Comparison of ENCODE assay signal across 12 mouse cellular contexts in genomic region chr16:24495461-24495860, GRCm38 (mm10).
DNase-seq lines count a peak whose midpoint lies in the region; ATAC-seq lines count a peak whose summit lies in the region.
"Had no signal": no experiment of that assay in that cellular context is flagged by ENCODE, and none has a peak within 500 bp of the region (broad histone marks: within the 10 kb centered on the region; RNA-seq: fewer than 3 reads in every experiment).

No protein-coding gene starts in this region.

- H3K4me2 ChIP-seq in hindbrain, embryonic 16.5 days (ENCODE audit: low read length) = no peak overlapping the region
- H3K4me2 ChIP-seq in hindbrain, embryonic 11.5 days (replicated peaks; ENCODE audit: low read depth, low read length) = no peak overlapping the region
- H3K4me2 ChIP-seq in heart, embryonic 16.5 days (ENCODE audit: low read depth, low read length) = no peak overlapping the region
- no peak overlapping the region for H3K4me2 ChIP-seq in liver, embryonic 11.5 days

- WGBS in hindbrain, embryonic 16.5 days = 79% methylated on average over 4 of the region's 4 CpGs
- WGBS in hindbrain, embryonic 11.5 days = 83% methylated on average over 4 of the region's 4 CpGs
- 55% methylated on average over 4 of the region's 4 CpGs for WGBS in heart, embryonic 16.5 days
- WGBS in liver, embryonic 11.5 days = 81% methylated on average over 4 of the region's 4 CpGs

- 0 out of 2 replicates have a peak overlapping the region, but pooled peaks have one; percentile 2 for H3K27ac ChIP-seq in hindbrain, embryonic 16.5 days (ENCODE audit: low read depth, low read length)
- H3K27ac ChIP-seq in hindbrain, embryonic 11.5 days (ENCODE audit: low read depth, low read length) = no peak overlapping the region
- peak overlapping the region; percentile 84 for H3K27ac ChIP-seq in heart, embryonic 16.5 days (ENCODE audit: low read length)
- no peak overlapping the region for H3K27ac ChIP-seq in liver, embryonic 11.5 days (ENCODE audit: low read depth, low read length)
- H3K27ac ChIP-seq: hindbrain, postnatal 0 days had no signal

- H3K36me3 ChIP-seq in hindbrain, embryonic 16.5 days (ENCODE audit: control insufficient read depth, insufficient read depth, low read length) = no peaks in the 10 kb centered on the region
- H3K36me3 ChIP-seq in hindbrain, embryonic 11.5 days (ENCODE audit: control insufficient read depth, insufficient read depth, low read length) = no peaks in the 10 kb centered on the region
- H3K36me3 ChIP-seq in heart, embryonic 16.5 days (ENCODE audit: control insufficient read depth, insufficient read depth) = no peaks in the 10 kb centered on the region
- H3K36me3 ChIP-seq in liver, embryonic 11.5 days (ENCODE audit: control insufficient read depth, insufficient read depth, low read length) = no peaks in the 10 kb centered on the region

- peak; percentile 69 for DNase-seq in adrenal gland, adult 2 months
- DNase-seq in adrenal gland, postnatal 25 days = no peak
- no peak for DNase-seq in hindbrain, embryonic 11.5 days (ENCODE audit: low spot score)
- DNase-seq in Muller cell, postnatal 12 days (ENCODE audit: inconsistent ontology term) = peak; percentile 93
- DNase-seq in B cell, adult 2 months = no peak
- DNase-seq in liver, embryonic 11.5 days (ENCODE audit: low spot score) = no peak
- DNase-seq: kidney, postnatal 36 days; layer of hippocampus, postnatal 36 days; spleen, adult 18-20 months had no signal

- peaks cover 20% of the 10 kb centered on the region for H3K4me1 ChIP-seq in hindbrain, embryonic 16.5 days (ENCODE audit: control insufficient read depth, insufficient read depth, low read depth, low read length)
- no peaks in the 10 kb centered on the region for H3K4me1 ChIP-seq in hindbrain, embryonic 11.5 days (replicated peaks; ENCODE audit: control insufficient read depth, insufficient read depth, low read length)
- peaks cover 68% of the 10 kb centered on the region for H3K4me1 ChIP-seq in heart, embryonic 16.5 days (ENCODE audit: control insufficient read depth, insufficient read depth, low read length)
- H3K4me1 ChIP-seq in liver, embryonic 11.5 days (replicated peaks; ENCODE audit: control insufficient read depth, insufficient read depth, low read length) = peaks cover 2% of the 10 kb centered on the region

- H3K9ac ChIP-seq in hindbrain, embryonic 16.5 days (ENCODE audit: low read depth, low read length) = no peak overlapping the region
- no peak overlapping the region for H3K9ac ChIP-seq in hindbrain, embryonic 11.5 days (ENCODE audit: low read depth, low read length)
- H3K9ac ChIP-seq in heart, embryonic 16.5 days (ENCODE audit: low read length) = no peak overlapping the region
- H3K9ac ChIP-seq in liver, embryonic 11.5 days (ENCODE audit: low read depth, low read length) = no peak overlapping the region

- H3K9me3 ChIP-seq in hindbrain, embryonic 16.5 days (ENCODE audit: control insufficient read depth, low read length) = no peaks in the 10 kb centered on the region
- no peaks in the 10 kb centered on the region for H3K9me3 ChIP-seq in hindbrain, embryonic 11.5 days (ENCODE audit: control insufficient read depth, low read length)
- no peaks in the 10 kb centered on the region for H3K9me3 ChIP-seq in heart, embryonic 16.5 days (replicated peaks; ENCODE audit: control insufficient read depth, low read length)
- no peaks in the 10 kb centered on the region for H3K9me3 ChIP-seq in liver, embryonic 11.5 days (ENCODE audit: control insufficient read depth, low read length)

- H3K27me3 ChIP-seq in hindbrain, embryonic 16.5 days (replicated peaks; ENCODE audit: control insufficient read depth, insufficient read depth, low read length) = no peaks in the 10 kb centered on the region
- H3K27me3 ChIP-seq in hindbrain, embryonic 11.5 days (ENCODE audit: control insufficient read depth, insufficient read depth, low read length) = no peaks in the 10 kb centered on the region
- H3K27me3 ChIP-seq in heart, embryonic 16.5 days (ENCODE audit: control insufficient read depth, insufficient read depth, low read length) = no peaks in the 10 kb centered on the region
- no peaks in the 10 kb centered on the region for H3K27me3 ChIP-seq in liver, embryonic 11.5 days (replicated peaks; ENCODE audit: control insufficient read depth, insufficient read depth, low read length)

- no peak for ATAC-seq in hindbrain, embryonic 16.5 days
- no peak for ATAC-seq in hindbrain, embryonic 11.5 days (ENCODE audit: low FRiP score)
- no peak for ATAC-seq in heart, embryonic 16.5 days (replicated peaks; ENCODE audit: extremely low read depth, insufficient read depth, low FRiP score)
- no peak for ATAC-seq in liver, embryonic 11.5 days (replicated peaks; ENCODE audit: low FRiP score)
- ATAC-seq: hindbrain, postnatal 0 days had no signal

- H3K4me3 ChIP-seq in hindbrain, embryonic 16.5 days (ENCODE audit: low read length) = no peak overlapping the region
- no peak overlapping the region for H3K4me3 ChIP-seq in hindbrain, embryonic 11.5 days (ENCODE audit: low read depth, low read length)
- no peak overlapping the region for H3K4me3 ChIP-seq in heart, embryonic 16.5 days (ENCODE audit: low read length)
- H3K4me3 ChIP-seq in liver, embryonic 11.5 days (ENCODE audit: low read depth, low read length) = no peak overlapping the region

Comparison
In these comparisons a context has a peak if more than half of its experiments do, and no peak if none do; other contexts are left out.
1. DNase-seq: peak in adrenal gland, adult 2 months (single experiment) and Muller cell, postnatal 12 days (single experiment); none in adrenal gland, postnatal 25 days (single experiment), hindbrain, embryonic 11.5 days (single experiment), B cell, adult 2 months (0 of 2) and liver, embryonic 11.5 days (single experiment).
2. H3K27ac ChIP-seq: peak in hindbrain, embryonic 16.5 days (single experiment) and heart, embryonic 16.5 days (single experiment); none in hindbrain, embryonic 11.5 days (single experiment) and liver, embryonic 11.5 days (single experiment).